Mouse (Mus musculus): ENCODE measurements at regions not wholly inside any gene's neighbourhood (a gene's known extent, or its start where the extent isn't known, plus 50 kb on each side); places are given as distances from the start of the nearest gene placed in this dataset.

GRCm38 (mm10) chr1:82168158-82168557, 64.8 kb upstream of the Gm9747 start:
- DNase-seq (ENCODE audit: low read depth): no peak

- DNase-seq (ENCODE audit: low read depth): no peak
Measured at GRCm38 (mm10) chr1:82168949-82169348, 64.0 kb upstream of the Gm9747 start.

GRCm38 (mm10) chr1:82180427-82180826, 52.5 kb upstream of the Gm9747 start:
- no peak for DNase-seq (ENCODE audit: low read depth)
